Mouse (Mus musculus): ENCODE data around the gene Ergic2.
A peak's percentile ranks its signal among the peaks of the same experiment; 100 is the strongest.

Gene Ergic2

GRCm38 (mm10) chr6:148211897-148212680 lies at the start of gene Ergic2:
Ergic2 (minus strand) TSS chr6:148212374.
- DNase-seq: peak; percentile 99

GRCm38 (mm10) chr6:148260729-148261101 lies 48.5 kb upstream of the Ergic2 start:
- DNase-seq: no peak

GRCm38 (mm10) chr6:148259979-148260728 lies 48.0 kb upstream of the Ergic2 start:
- no peak for DNase-seq

GRCm38 (mm10) chr6:148259074-148259473 lies 46.9 kb upstream of the Ergic2 start:
- no peak for DNase-seq

- DNase-seq: no peak
Measured at GRCm38 (mm10) chr6:148257805-148258204, 45.6 kb upstream of the Ergic2 start.

GRCm38 (mm10) chr6:148256109-148256508 lies 43.9 kb upstream of the Ergic2 start:
- no peak for DNase-seq

GRCm38 (mm10) chr6:148255395-148256053 lies 43.4 kb upstream of the Ergic2 start:
- DNase-seq: no peak

- no peak for DNase-seq
Measured at GRCm38 (mm10) chr6:148249221-148249620, 37.0 kb upstream of the Ergic2 start.

GRCm38 (mm10) chr6:148248625-148249024 lies 36.5 kb upstream of the Ergic2 start:
- DNase-seq: no peak

GRCm38 (mm10) chr6:148246544-148246943 lies 34.4 kb upstream of the Ergic2 start:
- no peak for DNase-seq

- DNase-seq: no peak
Measured at GRCm38 (mm10) chr6:148244836-148245235, 32.7 kb upstream of the Ergic2 start.

GRCm38 (mm10) chr6:148242304-148242703 lies 30.1 kb upstream of the Ergic2 start:
- no peak for DNase-seq

GRCm38 (mm10) chr6:148241685-148242084 lies 29.5 kb upstream of the Ergic2 start:
- DNase-seq: no peak

- DNase-seq: no peak
Measured at GRCm38 (mm10) chr6:148239311-148239710, 27.1 kb upstream of the Ergic2 start.

GRCm38 (mm10) chr6:148237453-148237852 lies 25.3 kb upstream of the Ergic2 start:
- no peak for DNase-seq

GRCm38 (mm10) chr6:148234105-148234828 lies 22.1 kb upstream of the Ergic2 start:
- no peak for DNase-seq

GRCm38 (mm10) chr6:148227542-148227941 lies 15.4 kb upstream of the Ergic2 start:
- DNase-seq: no peak

GRCm38 (mm10) chr6:148222686-148223085 lies 10.5 kb upstream of the Ergic2 start:
- DNase-seq: no peak

- DNase-seq: no peak
Measured at GRCm38 (mm10) chr6:148218235-148219076, 6.3 kb upstream of the Ergic2 start.

GRCm38 (mm10) chr6:148216752-148217151 lies 4.6 kb upstream of the Ergic2 start:
- no peak for DNase-seq

- peak; percentile 31 for DNase-seq
Measured at GRCm38 (mm10) chr6:148214765-148215164, 2.6 kb upstream of the Ergic2 start.

GRCm38 (mm10) chr6:148211391-148211876 lies 740 bp downstream of the Ergic2 start:
- DNase-seq: no peak
